Mouse (Mus musculus): ENCODE measurements at regions not wholly inside any gene's neighbourhood (a gene's known extent, or its start where the extent isn't known, plus 50 kb on each side); places are given as distances from the start of the nearest gene placed in this dataset.

GRCm38 (mm10) chr15:6934564-6934980 lies 59.8 kb upstream of the Osmr start:
- DNase-seq, result peak in 1 of 2 experiments; percentile 23

DNA sequence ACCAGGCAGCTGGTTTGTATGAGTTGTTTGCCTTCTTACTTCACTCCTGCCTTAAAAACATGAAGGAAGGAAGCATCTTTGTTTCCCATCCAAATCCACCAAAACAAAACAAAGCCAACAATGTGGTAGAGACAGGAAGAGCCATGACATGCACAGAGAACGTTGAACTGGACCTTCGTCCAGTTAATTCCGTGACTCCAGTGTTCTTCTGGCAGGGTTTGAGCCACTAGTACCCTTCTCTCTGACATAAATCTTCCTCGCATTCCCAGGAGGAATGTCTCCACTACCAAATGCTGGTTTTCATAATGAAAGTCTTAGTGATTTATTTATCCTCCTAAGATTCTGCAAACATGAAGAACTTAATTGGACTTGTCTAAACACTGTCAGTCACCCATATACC lies 66.7 kb upstream of the Osmr start:
- DNase-seq, result peak in 1 of 2 experiments; percentile 9

GRCm38 (mm10) chr15:6949236-6949635 lies 74.5 kb upstream of the Osmr start:
- DNase-seq, result no peak

DNA sequence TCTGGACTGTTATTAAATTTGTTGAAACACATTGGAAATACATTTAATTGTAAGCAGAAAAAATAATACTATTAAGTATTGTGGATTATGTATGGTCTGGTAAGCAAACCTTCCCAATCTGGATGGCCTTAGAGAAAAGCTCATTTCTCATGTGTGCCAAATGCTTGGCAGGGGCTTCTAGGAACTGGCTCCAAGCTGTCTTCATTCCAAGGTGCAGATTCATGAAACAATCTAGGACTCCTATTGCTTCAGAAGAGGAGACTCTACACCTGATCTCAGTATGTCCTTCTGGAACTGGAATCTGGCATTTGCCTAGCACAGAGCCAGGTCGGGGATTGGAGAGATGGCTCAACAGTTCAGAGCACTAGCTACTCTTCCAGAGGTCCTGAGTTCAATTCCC lies 74.9 kb upstream of the Osmr start:
- no peak for DNase-seq

DNA sequence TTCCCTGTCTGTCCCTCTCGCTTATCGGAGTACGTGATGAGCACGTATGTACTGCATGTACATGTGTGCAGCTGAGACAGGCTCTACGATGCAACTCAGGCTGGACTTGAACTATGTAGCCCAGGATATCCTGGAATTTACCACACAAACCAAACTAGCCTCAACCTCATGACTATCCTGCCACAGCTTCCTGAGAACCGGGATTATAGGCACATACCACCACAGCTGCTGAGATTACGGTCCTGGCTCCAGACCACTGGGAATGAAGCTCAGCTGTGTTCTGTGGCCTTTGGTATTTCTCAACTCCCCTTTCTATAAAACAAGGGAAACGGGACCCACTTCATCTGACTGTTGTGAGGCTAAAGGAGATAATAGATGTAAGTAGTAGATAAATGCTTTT lies 75.7 kb upstream of the Osmr start:
- DNase-seq, result no peak

DNA sequence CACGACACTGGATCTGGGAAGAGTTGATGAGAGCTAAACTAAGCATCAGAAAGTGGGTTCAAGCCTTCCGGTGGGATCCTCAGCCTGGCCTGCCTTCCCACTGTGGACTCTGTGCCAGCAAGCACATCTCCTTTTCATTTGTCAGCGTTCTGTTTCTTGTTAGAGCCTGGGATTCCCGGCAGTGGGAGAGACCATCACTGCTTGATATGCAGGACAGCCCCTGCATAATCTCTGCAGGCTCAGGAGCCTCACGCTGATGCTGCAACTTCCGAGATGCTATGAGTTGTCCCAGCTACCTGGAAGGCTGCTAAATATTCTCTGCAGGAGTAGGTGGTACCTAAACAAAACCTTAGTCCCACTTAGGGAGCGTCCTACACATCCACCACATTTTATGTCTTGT lies 78.8 kb upstream of the Osmr start:
- no peak for DNase-seq

- no peak for DNase-seq
Measured at GRCm38 (mm10) chr15:6953970-6954791, 79.4 kb upstream of the Osmr start.

DNA sequence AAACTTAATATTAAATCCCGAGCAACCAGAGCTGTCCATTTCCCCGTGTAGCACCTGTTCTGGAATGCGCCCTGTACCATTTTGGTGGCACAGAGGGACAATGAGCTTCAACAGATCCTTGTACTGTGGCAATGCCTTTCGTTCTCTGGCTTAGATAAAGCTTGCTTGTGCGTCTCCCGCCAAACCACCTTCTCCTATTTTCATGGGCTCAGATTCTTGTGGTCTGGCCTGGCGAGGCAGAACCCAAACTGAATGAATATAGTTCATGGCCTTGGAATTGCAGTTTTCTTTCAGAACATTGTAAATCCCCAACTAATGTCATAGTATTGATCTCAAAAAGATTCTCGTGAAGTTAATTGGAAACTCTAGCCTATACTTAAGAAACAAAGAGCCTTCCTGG lies 85.1 kb upstream of the Osmr start:
- no peak for DNase-seq

- DNase-seq, result peak; percentile 22 to 54
Measured at GRCm38 (mm10) chr15:6960753-6961746, 86.3 kb upstream of the Osmr start.

GRCm38 (mm10) chr15:6964635-6965034 lies 89.9 kb upstream of the Osmr start:
- DNase-seq, result no peak

- DNase-seq, result no peak
Measured at GRCm38 (mm10) chr15:6965446-6965845, 90.7 kb upstream of the Osmr start.

DNA sequence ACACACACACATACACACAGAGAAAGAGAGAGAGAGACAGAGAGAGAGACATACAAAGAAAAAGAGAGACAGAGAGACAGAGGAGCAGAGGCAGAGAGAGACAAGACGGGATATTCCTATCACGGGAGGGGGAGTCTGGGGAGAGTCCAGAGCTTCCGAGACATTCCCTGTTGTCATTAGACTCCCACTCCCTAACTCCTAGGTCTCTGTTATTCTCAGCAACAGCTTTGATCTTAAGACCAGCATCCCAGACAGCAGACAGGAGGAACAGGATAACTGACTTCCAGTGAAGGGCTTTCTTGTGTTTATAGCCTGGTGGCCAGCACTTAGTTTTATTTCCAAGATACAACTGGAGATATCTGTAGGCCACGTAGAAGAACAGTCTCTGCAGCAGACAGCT lies 99.6 kb upstream of the Osmr start:
- DNase-seq, result no peak

- no peak for DNase-seq
Measured at GRCm38 (mm10) chr15:6981430-6981829, 106.7 kb upstream of the Osmr start.

DNA sequence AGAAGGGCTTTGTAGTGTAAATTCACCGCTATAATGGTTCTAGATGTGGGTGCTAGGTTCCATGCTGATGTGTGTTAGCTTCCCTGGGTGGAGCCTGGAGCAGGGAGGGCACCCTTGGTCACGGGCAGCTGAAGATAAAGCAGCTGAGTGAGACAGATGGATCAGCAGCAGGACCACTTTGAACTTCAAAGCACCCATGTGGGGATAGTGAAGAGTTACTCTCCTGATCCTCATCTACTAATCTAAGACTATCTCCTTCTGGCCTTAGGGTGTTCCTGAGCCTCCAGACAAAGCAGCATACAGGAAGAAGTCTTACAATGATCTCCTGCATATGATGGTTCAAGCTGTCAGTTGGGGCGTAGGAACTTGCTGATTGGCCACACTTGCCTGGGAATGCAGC lies 107.1 kb upstream of the Lifr start:
- DNase-seq, result no peak

DNA sequence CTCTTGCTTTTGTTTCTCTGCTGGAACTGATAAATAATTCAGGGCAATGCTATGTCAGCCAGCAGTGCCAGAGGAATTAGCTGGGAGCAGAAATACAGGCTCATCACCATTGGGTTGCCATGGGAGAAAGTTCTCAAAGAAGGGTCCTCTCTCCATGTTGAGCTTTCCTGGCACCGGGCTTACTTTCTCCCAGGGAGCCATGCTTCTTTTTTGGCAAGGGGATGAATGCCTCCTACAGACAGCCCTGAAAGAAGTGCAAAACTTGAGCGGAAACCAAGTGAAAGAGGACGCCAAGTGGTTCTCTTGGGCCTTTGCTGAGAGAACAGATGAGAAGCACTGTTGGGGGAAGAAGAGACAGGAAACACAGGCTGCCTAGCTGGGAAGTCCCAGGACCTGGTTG lies 102.2 kb upstream of the Lifr start:
- no peak for DNase-seq

DNA sequence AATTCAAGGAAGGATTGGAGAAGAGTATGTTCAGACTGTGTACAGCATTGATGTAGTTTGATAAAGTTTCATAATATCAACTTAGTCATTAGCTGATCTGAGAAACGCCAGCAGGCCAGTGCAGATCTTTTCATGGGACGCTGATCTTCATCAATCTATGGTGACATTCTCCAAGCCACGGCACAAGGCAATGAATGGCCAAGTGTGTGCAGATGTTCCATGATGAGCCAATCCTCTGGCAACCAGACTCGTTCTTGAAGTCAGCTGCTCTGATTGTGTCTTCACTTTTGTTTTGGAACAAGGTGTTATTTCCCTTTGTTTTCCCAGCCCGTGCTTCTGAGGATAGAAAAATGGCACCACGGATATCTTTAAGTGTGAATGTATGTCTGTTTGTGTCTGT lies 101.3 kb upstream of the Lifr start:
- DNase-seq, result no peak

DNA sequence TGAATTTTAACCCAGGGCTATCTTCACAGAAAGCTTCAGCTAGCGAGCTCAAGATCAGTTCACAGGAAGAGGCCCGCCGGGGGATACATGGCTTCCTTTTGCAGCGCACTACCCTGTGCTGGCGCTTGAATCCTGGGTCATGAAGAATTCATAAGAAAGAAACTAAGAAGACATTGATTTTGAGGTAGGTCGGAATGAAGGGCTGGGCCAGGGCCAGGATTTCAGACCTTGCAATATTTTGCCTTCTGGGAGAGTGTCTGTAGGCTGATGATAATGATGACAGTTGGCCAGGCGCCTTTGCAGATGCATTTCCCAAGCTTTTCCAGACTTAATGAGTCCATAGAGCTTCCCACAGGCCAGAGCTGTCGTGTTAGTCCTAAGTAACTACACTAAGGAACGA lies 97.2 kb upstream of the Lifr start:
- DNase-seq, result no peak

DNA sequence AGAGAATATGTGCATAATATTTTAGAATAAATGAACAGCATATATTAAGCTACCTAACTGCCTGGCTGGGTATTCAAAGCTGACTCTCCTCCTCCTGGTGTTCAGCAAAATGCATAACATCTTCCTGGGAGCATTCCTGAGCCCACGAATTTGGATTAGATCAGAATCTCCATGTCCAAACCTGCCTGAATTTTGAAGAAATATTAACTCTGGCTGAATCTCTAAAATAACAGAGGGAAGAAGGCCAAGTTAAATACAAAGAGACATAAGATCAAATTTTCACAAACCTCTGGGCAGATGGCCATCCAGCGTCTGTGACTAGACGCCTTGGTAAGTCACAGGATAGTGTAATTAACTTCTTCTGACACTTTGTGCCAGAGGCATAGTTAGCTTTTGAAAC lies 95.2 kb upstream of the Lifr start:
- peak; percentile 8 to 34 for DNase-seq

DNA sequence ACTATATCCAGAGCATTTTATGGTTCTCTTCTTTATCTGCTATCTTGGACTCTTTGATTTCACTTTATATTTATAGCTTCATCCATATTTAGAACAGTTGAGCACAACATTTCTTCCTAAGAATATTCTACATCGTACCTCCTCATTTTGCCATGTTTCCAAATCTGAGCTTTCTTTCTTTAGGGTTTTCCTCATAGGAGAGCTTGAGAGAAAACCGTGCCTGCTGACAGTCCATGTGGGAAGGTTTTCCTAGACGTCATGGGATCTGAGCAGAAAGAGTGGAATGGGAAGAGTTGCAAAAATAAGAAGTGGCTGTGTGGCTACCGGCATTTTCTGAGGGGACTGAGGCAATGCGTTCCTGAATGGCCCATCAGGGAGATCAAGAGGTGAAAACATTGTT lies 92.5 kb upstream of the Lifr start:
- no peak for DNase-seq

- DNase-seq, result no peak
Measured at GRCm38 (mm10) chr15:6998576-6999070, 91.8 kb upstream of the Lifr start.

GRCm38 (mm10) chr15:6999667-7000066 lies 90.7 kb upstream of the Lifr start:
- DNase-seq, result no peak

- DNase-seq, result peak in 1 of 2 experiments; percentile 8
Measured at GRCm38 (mm10) chr15:7002226-7002625, 88.2 kb upstream of the Lifr start.

- DNase-seq, result no peak
Measured at GRCm38 (mm10) chr15:7003311-7003710, 87.1 kb upstream of the Lifr start.

- no peak for DNase-seq
Measured at GRCm38 (mm10) chr15:7005142-7005541, 85.3 kb upstream of the Lifr start.

Measured in kidney, adult 8-10 months (tissue).